8 mouse cellular contexts compared by ENCODE assay signal in genomic region chr9:119646942-119647547, GRCm38 (mm10).
DNase-seq lines count a peak whose midpoint lies in the region; ATAC-seq and TF ChIP-seq lines count a peak whose summit lies in the region.

No protein-coding gene starts in this region.

- no peaks in the 10 kb centered on the region for H3K4me1 ChIP-seq in hindbrain, embryonic 11.5 days (replicated peaks; ENCODE audit: control insufficient read depth, insufficient read depth, low read length)
- no peaks in the 10 kb centered on the region for H3K4me1 ChIP-seq in hindbrain, embryonic 13.5 days (replicated peaks)
- H3K4me1 ChIP-seq in ES-Bruce4 (ENCODE audit: control insufficient read depth, insufficient read depth, low read length) = no peaks in the 10 kb centered on the region

- no peak overlapping the region for H3K4me2 ChIP-seq in hindbrain, embryonic 11.5 days (replicated peaks; ENCODE audit: low read depth, low read length)
- H3K4me2 ChIP-seq in hindbrain, embryonic 13.5 days = no peak overlapping the region

- H3K4me3 ChIP-seq in hindbrain, embryonic 11.5 days (ENCODE audit: low read depth, low read length) = no peak overlapping the region
- H3K4me3 ChIP-seq in hindbrain, embryonic 13.5 days = no peak overlapping the region
- no peak overlapping the region for H3K4me3 ChIP-seq in ES-Bruce4 (ENCODE audit: low read depth, low read length)

- H3K27ac ChIP-seq in hindbrain, embryonic 11.5 days (ENCODE audit: low read depth, low read length) = no peak overlapping the region
- H3K27ac ChIP-seq in hindbrain, embryonic 13.5 days = no peak overlapping the region
- H3K27ac ChIP-seq in ES-Bruce4 (ENCODE audit: insufficient read depth, low read length) = no peak overlapping the region

- intact Hi-C loops in left cerebral cortex, postnatal 4 days (cut with DNase I) = no loop called here

- no peak for TF ChIP-seq POLR2A in ES-Bruce4 (IDR thresholded peaks at IDR 0.05; ENCODE audit: insufficient read depth, low read length)

- 64% methylated on average over 8 of the region's 8 CpGs for WGBS in hindbrain, embryonic 11.5 days
- 60% methylated on average over 8 of the region's 8 CpGs for WGBS in hindbrain, embryonic 13.5 days

- no peak for TF ChIP-seq EP300 in ES-Bruce4 (IDR thresholded peaks at IDR 0.05; ENCODE audit: insufficient read depth, low read depth, low read length)

- H3K9ac ChIP-seq in hindbrain, embryonic 11.5 days (ENCODE audit: low read depth, low read length) = no peak overlapping the region
- H3K9ac ChIP-seq in hindbrain, embryonic 13.5 days = no peak overlapping the region
- H3K9ac ChIP-seq in ES-Bruce4 (ENCODE audit: low read depth, poor library complexity, severe bottlenecking) = no peak overlapping the region

- peak; percentile 81 for DNase-seq in hindbrain, embryonic 11.5 days (ENCODE audit: low spot score)
- DNase-seq in brain, adult 2 months (ENCODE audit: low read depth, low spot score) = peak; percentile 51
- DNase-seq in gastrocnemius, postnatal 4 days (ENCODE audit: low spot score in 2 of 2) = peak; percentile 37 to 59
- peak; percentile 75 for DNase-seq in left cerebral cortex, postnatal 4 days
- DNase-seq in retina, adult 2 months (ENCODE audit: low read depth, low spot score) = peak; percentile 15
- peak; percentile 78 for DNase-seq in thymus, postnatal 25 days

- H3K9me3 ChIP-seq in hindbrain, embryonic 11.5 days (ENCODE audit: control insufficient read depth, low read length) = no peaks in the 10 kb centered on the region
- no peaks in the 10 kb centered on the region for H3K9me3 ChIP-seq in hindbrain, embryonic 13.5 days
- 0 out of 2 replicates have a peak, but pooled peaks cover 3% of the 10 kb centered on the region for H3K9me3 ChIP-seq in ES-Bruce4 (replicated peaks; ENCODE audit: control insufficient read depth, insufficient read depth, low read length, poor library complexity, severe bottlenecking)

- no peaks in the 10 kb centered on the region for H3K36me3 ChIP-seq in hindbrain, embryonic 11.5 days (ENCODE audit: control insufficient read depth, insufficient read depth, low read length)
- H3K36me3 ChIP-seq in hindbrain, embryonic 13.5 days = no peaks in the 10 kb centered on the region
- H3K36me3 ChIP-seq in ES-Bruce4 (ENCODE audit: control insufficient read depth, insufficient read depth, low read length, poor library complexity, severe bottlenecking) = no peaks in the 10 kb centered on the region

- no peaks in the 10 kb centered on the region for H3K27me3 ChIP-seq in hindbrain, embryonic 11.5 days (ENCODE audit: control insufficient read depth, insufficient read depth, low read length)
- H3K27me3 ChIP-seq in hindbrain, embryonic 13.5 days = 0 out of 2 replicates have a peak, but pooled peaks cover 7% of the 10 kb centered on the region
- H3K27me3 ChIP-seq in ES-Bruce4 (ENCODE audit: control insufficient read depth, insufficient read depth, low read length, poor library complexity, severe bottlenecking) = no peaks in the 10 kb centered on the region

- no peak for ATAC-seq in hindbrain, embryonic 11.5 days (ENCODE audit: low FRiP score)
- ATAC-seq in hindbrain, embryonic 13.5 days (ENCODE audit: low FRiP score) = no peak

- TF ChIP-seq CTCF in ES-Bruce4 (IDR thresholded peaks at IDR 0.05; ENCODE audit: low read depth, low read length) = peak; percentile 84

Comparison
In these comparisons a context has a peak if more than half of its experiments do, and no peak if none do; other contexts are left out.
1. DNase-seq: peak in every context shown above with its lines; median percentile 81 in hindbrain, embryonic 11.5 days; 78 in thymus, postnatal 25 days; 75 in left cerebral cortex, postnatal 4 days; 51 in brain, adult 2 months; 48 in gastrocnemius, postnatal 4 days; 15 in retina, adult 2 months.